Mouse (Mus musculus) cerebellum, adult 2 months (tissue): ENCODE results near the gene Pde7b.

Experiments
- CTCF ChIP-seq: fragments of 200-500 bp; IDR thresholded peaks from 2 replicates; pipeline ENCODE4 v1.5.1; 2011; ENCODE audit warnings: low read depth, mild to moderate bottlenecking, control low read depth, low read length, moderate library complexity, borderline replicate concordance; ENCODE audit not compliant: insufficient read depth
- POLR2A ChIP-seq: fragments of 200-500 bp; IDR thresholded peaks from 2 replicates; pipeline ENCODE4 v1.6.1; 2011; ENCODE audit warnings: low read length, control low read depth, borderline replicate concordance; ENCODE audit not compliant: insufficient read depth

DNA sequence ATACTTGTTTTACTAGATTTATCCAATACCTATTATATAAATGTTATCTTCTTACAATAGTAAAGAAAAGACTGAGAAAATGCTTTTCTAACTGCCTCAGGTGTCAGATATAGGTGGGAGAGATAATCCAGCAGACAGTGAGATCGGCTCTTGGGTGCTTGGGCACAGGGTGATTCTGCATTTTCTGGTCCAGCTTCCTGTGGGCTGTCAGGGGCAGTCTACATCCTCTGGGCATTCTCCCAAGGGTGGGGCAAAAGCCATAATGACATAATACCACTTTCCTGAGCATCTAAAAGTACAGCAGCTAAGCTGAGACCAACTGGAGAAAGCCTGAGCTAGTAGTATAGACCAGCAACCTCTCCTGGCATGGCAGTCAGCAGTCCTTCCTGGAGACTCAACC, 34.1 kb upstream of the Pde7b start:
- TF ChIP-seq POLR2A (no peak), CTCF (no peak)
